Mouse (Mus musculus) liver, adult 2 months (tissue): ENCODE measurements around the gene Cacnb4.

Source experiments
- CTCF ChIP-seq: fragments of 200-500 bp; IDR thresholded peaks from 2 replicates; pipeline ENCODE4 v1.5.1; 2011; ENCODE audit warnings: low read depth, low read length, control low read depth
- POLR2A ChIP-seq: fragments of 200-500 bp; IDR thresholded peaks from 2 replicates; pipeline ENCODE4 v1.6.1; 2011; ENCODE audit warnings: low read length, control low read depth; ENCODE audit not compliant: insufficient read depth; ENCODE audit errors: extremely low read depth

- TF ChIP-seq CTCF (no peak), POLR2A (no peak)
Observed at GRCm38 (mm10) chr2:52676023-52676912, at the start of gene Cacnb4.
